Mouse (Mus musculus): ENCODE results near the gene Sprr1a. TPM values are rescaled to one million over a fixed set of nuclear protein-coding genes. Genes with fewer than 3 reads are reported as not detected.
"Not testable (repeated sequence)": the region's sequence is repeated elsewhere in the genome, so short reads cannot be mapped to it uniquely, and the experiment has no call there.

Sprr1a gene
- polyA plus RNA-seq (2015; fragmentation: Nextera tagmentation; extraction: Ambion mirVana), result 0.34 and 1.0 TPM in 2 replicates

GRCm38 (mm10) chr3:92485863-92486262, at the start of gene Sprr1a:
Gene Sprr1a (minus strand): TSS chr3:92485895.
- peak; percentile 83 for ATAC-seq
- Histone ChIP-seq H3K4me3 (ENCODE audit: low read length) (no peak within 1 kb of the TSS), H3K27ac (ENCODE audit: low read length) (no peak within 1 kb of the TSS)

DNA sequence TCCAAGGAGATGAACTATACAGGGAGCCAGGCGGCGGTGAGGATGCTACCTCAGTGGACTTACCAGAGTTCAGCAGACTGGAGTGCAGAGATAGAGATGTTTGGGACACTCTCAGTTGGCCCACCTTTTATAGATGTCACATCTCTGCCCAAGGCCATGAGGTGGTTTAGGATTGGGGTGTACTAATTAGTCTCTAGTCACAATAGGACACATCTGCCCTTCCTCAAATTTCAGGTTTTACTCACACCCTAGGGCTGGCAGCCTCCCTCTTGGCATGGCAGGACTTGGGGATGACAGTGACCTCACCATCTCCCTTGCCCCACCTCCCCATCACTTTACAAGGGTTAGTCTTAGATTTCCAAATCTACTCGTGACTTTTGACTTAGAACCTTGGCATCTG, 48.7 kb upstream of the Sprr1a start, which contains the start of gene 2310046K23Rik:
Gene 2310046K23Rik (minus strand): TSS at position 101 of the 400 bp plus-strand sequence.
- no peak within 1 kb of the TSS for H3K4me3 ChIP-seq (ENCODE audit: low read length)
- WGBS, result 84% methylated on average over 3 of the region's 3 CpGs
- H3K27ac ChIP-seq (ENCODE audit: low read length), result no peak within 1 kb of the TSS
- H3K9ac ChIP-seq (ENCODE audit: low read depth, low read length), result no peak within 1 kb of the TSS
- H3K9me3 ChIP-seq (ENCODE audit: control insufficient read depth, low read length), result no peaks in the 10 kb centered on the region
- H3K36me3 ChIP-seq (ENCODE audit: control insufficient read depth, insufficient read depth, low read length), result no peaks in the 10 kb centered on the region
- H3K4me2 ChIP-seq (ENCODE audit: low read depth, low read length), result no peak within 1 kb of the TSS
- no peak for ATAC-seq
- H3K27me3 ChIP-seq (replicated peaks; ENCODE audit: control insufficient read depth, insufficient read depth, low read length), result no peaks in the 10 kb centered on the region
- no peaks in the 10 kb centered on the region for H3K4me1 ChIP-seq (ENCODE audit: control insufficient read depth, insufficient read depth, low read length)

More at GRCm38 (mm10) chr3:92485863-92486262, at the start of gene Sprr1a:
- no peaks in the 10 kb centered on the region for H3K4me1 ChIP-seq (ENCODE audit: control insufficient read depth, insufficient read depth, low read length)
- H3K36me3 ChIP-seq (ENCODE audit: control insufficient read depth, insufficient read depth, low read length), result no peaks in the 10 kb centered on the region
- no peak within 1 kb of the TSS for H3K9ac ChIP-seq (ENCODE audit: low read depth, low read length)
- H3K27me3 ChIP-seq (replicated peaks; ENCODE audit: control insufficient read depth, insufficient read depth, low read length), result no peaks in the 10 kb centered on the region
- H3K9me3 ChIP-seq (ENCODE audit: control insufficient read depth, low read length), result no peaks in the 10 kb centered on the region
- H3K4me2 ChIP-seq (ENCODE audit: low read depth, low read length), result no peak within 1 kb of the TSS

GRCm38 (mm10) chr3:92512325-92512724, 26.6 kb upstream of the Sprr1a start:
- Histone ChIP-seq H3K4me1 (ENCODE audit: control insufficient read depth, insufficient read depth, low read length) (no peaks in the 10 kb centered on the region), H3K4me2 (ENCODE audit: low read depth, low read length) (no peak overlapping the region), H3K27ac (ENCODE audit: low read length) (no peak overlapping the region), H3K9me3 (ENCODE audit: control insufficient read depth, low read length) (no peaks in the 10 kb centered on the region), H3K27me3 (replicated peaks; ENCODE audit: control insufficient read depth, insufficient read depth, low read length) (no peaks in the 10 kb centered on the region), H3K9ac (ENCODE audit: low read depth, low read length) (no peak overlapping the region), H3K36me3 (ENCODE audit: control insufficient read depth, insufficient read depth, low read length) (no peaks in the 10 kb centered on the region), H3K4me3 (ENCODE audit: low read length) (no peak overlapping the region)
- no peak for ATAC-seq

GRCm38 (mm10) chr3:92510786-92511185, 25.1 kb upstream of the Sprr1a start:
- no peak overlapping the region for H3K4me2 ChIP-seq (ENCODE audit: low read depth, low read length)
- no peaks in the 10 kb centered on the region for H3K4me1 ChIP-seq (ENCODE audit: control insufficient read depth, insufficient read depth, low read length)
- H3K9ac ChIP-seq (ENCODE audit: low read depth, low read length), result no peak overlapping the region
- H3K36me3 ChIP-seq (ENCODE audit: control insufficient read depth, insufficient read depth, low read length), result no peaks in the 10 kb centered on the region
- peak; percentile 77 for ATAC-seq
- H3K27me3 ChIP-seq (replicated peaks; ENCODE audit: control insufficient read depth, insufficient read depth, low read length), result no peaks in the 10 kb centered on the region
- no peak overlapping the region for H3K4me3 ChIP-seq (ENCODE audit: low read length)
- no peaks in the 10 kb centered on the region for H3K9me3 ChIP-seq (ENCODE audit: control insufficient read depth, low read length)
- no peak overlapping the region for H3K27ac ChIP-seq (ENCODE audit: low read length)

GRCm38 (mm10) chr3:92508185-92508584, 22.5 kb upstream of the Sprr1a start:
- H3K36me3 ChIP-seq (ENCODE audit: control insufficient read depth, insufficient read depth, low read length), result no peaks in the 10 kb centered on the region
- H3K9me3 ChIP-seq (ENCODE audit: control insufficient read depth, low read length), result no peaks in the 10 kb centered on the region
- 59% methylated on average over 1 of the region's 1 CpGs for WGBS
- H3K4me3 ChIP-seq (ENCODE audit: low read length), result no peak overlapping the region
- no peak overlapping the region for H3K4me2 ChIP-seq (ENCODE audit: low read depth, low read length)
- H3K27ac ChIP-seq (ENCODE audit: low read length), result no peak overlapping the region
- H3K4me1 ChIP-seq (ENCODE audit: control insufficient read depth, insufficient read depth, low read length), result no peaks in the 10 kb centered on the region
- H3K27me3 ChIP-seq (replicated peaks; ENCODE audit: control insufficient read depth, insufficient read depth, low read length), result no peaks in the 10 kb centered on the region
- ATAC-seq, result no peak
- no peak overlapping the region for H3K9ac ChIP-seq (ENCODE audit: low read depth, low read length)

GRCm38 (mm10) chr3:92503528-92503927, 17.8 kb upstream of the Sprr1a start:
- Histone ChIP-seq H3K4me1 (ENCODE audit: control insufficient read depth, insufficient read depth, low read length) (no peaks in the 10 kb centered on the region), H3K36me3 (ENCODE audit: control insufficient read depth, insufficient read depth, low read length) (no peaks in the 10 kb centered on the region), H3K4me2 (ENCODE audit: low read depth, low read length) (no peak overlapping the region), H3K9ac (ENCODE audit: low read depth, low read length) (no peak overlapping the region), H3K27me3 (replicated peaks; ENCODE audit: control insufficient read depth, insufficient read depth, low read length) (no peaks in the 10 kb centered on the region), H3K4me3 (ENCODE audit: low read length) (no peak overlapping the region), H3K27ac (ENCODE audit: low read length) (no peak overlapping the region), H3K9me3 (ENCODE audit: control insufficient read depth, low read length) (no peaks in the 10 kb centered on the region)
- ATAC-seq, result no peak

DNA sequence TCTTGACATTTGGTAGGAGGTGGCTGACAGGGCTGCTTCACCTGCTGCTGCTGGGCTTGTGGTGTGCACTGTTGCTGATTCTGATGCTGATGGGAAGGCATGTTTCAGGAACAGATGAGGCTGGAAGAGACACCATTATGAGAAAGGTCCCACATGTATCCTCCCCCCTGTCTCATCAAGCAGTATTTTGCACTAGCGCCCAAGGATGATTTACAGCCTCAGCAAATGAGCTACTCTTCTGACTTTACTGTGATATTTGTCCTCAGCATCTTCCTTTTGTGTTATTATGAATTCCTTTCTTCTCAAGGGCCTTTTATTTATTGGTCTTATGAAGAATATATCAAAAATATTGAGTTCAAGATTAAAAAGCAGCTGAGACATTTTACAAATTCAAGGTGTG, 14.7 kb upstream of the Sprr1a start, which contains the start of gene Sprr4:
Gene Sprr4 (minus strand): TSS at position 101 of the 400 bp plus-strand sequence.
- 86% methylated on average over 1 of the region's 1 CpGs for WGBS
- H3K4me3 ChIP-seq (ENCODE audit: low read length), result no peak within 1 kb of the TSS
- H3K4me1 ChIP-seq (ENCODE audit: control insufficient read depth, insufficient read depth, low read length), result no peaks in the 10 kb centered on the region
- no peaks in the 10 kb centered on the region for H3K9me3 ChIP-seq (ENCODE audit: control insufficient read depth, low read length)
- ATAC-seq, result no peak
- H3K27me3 ChIP-seq (replicated peaks; ENCODE audit: control insufficient read depth, insufficient read depth, low read length), result no peaks in the 10 kb centered on the region
- H3K9ac ChIP-seq (ENCODE audit: low read depth, low read length), result no peak within 1 kb of the TSS
- H3K27ac ChIP-seq (ENCODE audit: low read length), result no peak within 1 kb of the TSS
- no peaks in the 10 kb centered on the region for H3K36me3 ChIP-seq (ENCODE audit: control insufficient read depth, insufficient read depth, low read length)
- no peak within 1 kb of the TSS for H3K4me2 ChIP-seq (ENCODE audit: low read depth, low read length)

DNA sequence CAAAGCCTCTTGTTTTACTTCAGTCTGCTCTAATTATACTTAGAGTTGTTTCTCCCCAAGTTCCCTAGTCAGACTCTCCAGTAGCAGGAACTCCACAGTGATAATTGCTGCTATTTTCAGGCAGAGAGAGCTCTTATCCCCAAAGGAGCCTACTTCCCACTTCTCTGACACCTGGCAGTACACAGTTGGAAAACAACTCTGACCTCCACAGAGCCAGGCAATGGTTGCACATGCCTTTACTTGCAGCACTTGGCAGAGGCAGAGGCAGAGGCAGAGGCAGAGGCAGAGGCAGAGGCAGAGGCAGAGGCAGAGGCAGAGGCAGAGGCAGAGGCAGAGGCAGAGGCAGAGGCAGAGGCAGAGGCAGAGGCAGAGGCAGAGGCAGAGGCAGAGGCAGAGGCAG, 4.6 kb upstream of the Sprr1a start:
- not testable (repeated sequence) for H3K4me3 ChIP-seq (ENCODE audit: low read length); H3K4me1 ChIP-seq (ENCODE audit: control insufficient read depth, insufficient read depth, low read length); H3K36me3 ChIP-seq (ENCODE audit: control insufficient read depth, insufficient read depth, low read length); ATAC-seq; H3K9ac ChIP-seq (ENCODE audit: low read depth, low read length); H3K27ac ChIP-seq (ENCODE audit: low read length); H3K9me3 ChIP-seq (ENCODE audit: control insufficient read depth, low read length); H3K4me2 ChIP-seq (ENCODE audit: low read depth, low read length); H3K27me3 ChIP-seq (replicated peaks; ENCODE audit: control insufficient read depth, insufficient read depth, low read length)

GRCm38 (mm10) chr3:92486307-92486706, 612 bp upstream of the Sprr1a start:
- WGBS, result 38% methylated on average over 1 of the region's 1 CpGs
- peak; percentile 77 for ATAC-seq
- H3K4me1 ChIP-seq (ENCODE audit: control insufficient read depth, insufficient read depth, low read length), result no peaks in the 10 kb centered on the region
- no peak overlapping the region for H3K4me2 ChIP-seq (ENCODE audit: low read depth, low read length)
- H3K27me3 ChIP-seq (replicated peaks; ENCODE audit: control insufficient read depth, insufficient read depth, low read length), result no peaks in the 10 kb centered on the region
- H3K9ac ChIP-seq (ENCODE audit: low read depth, low read length), result no peak overlapping the region
- no peaks in the 10 kb centered on the region for H3K9me3 ChIP-seq (ENCODE audit: control insufficient read depth, low read length)
- no peak overlapping the region for H3K4me3 ChIP-seq (ENCODE audit: low read length)
- no peak overlapping the region for H3K27ac ChIP-seq (ENCODE audit: low read length)
- no peaks in the 10 kb centered on the region for H3K36me3 ChIP-seq (ENCODE audit: control insufficient read depth, insufficient read depth, low read length)

GRCm38 (mm10) chr3:92481249-92481648, 4.4 kb downstream of the Sprr1a start:
- not testable (repeated sequence) for H3K9ac ChIP-seq (ENCODE audit: low read depth, low read length); H3K36me3 ChIP-seq (ENCODE audit: control insufficient read depth, insufficient read depth, low read length); H3K9me3 ChIP-seq (ENCODE audit: control insufficient read depth, low read length); H3K4me1 ChIP-seq (ENCODE audit: control insufficient read depth, insufficient read depth, low read length); H3K27ac ChIP-seq (ENCODE audit: low read length); H3K4me3 ChIP-seq (ENCODE audit: low read length); ATAC-seq; H3K27me3 ChIP-seq (replicated peaks; ENCODE audit: control insufficient read depth, insufficient read depth, low read length); H3K4me2 ChIP-seq (ENCODE audit: low read depth, low read length)
